Mouse (Mus musculus) right cerebral cortex, postnatal 36 days (tissue): Measurements from ENCODE around the gene Cgnl1.

Experiments
- DNase-seq, 2 experiments: peaks; one replicate each; pipeline ENCODE4 v3.0.0; 2022; ENCODE audit warnings: low spot score in 2 of 2, mixed read lengths in 1 of 2

Cgnl1 gene

GRCm38 (mm10) chr9:71766902-71767301 lies 4.5 kb downstream of the Cgnl1 start:
- no peak for DNase-seq

DNA sequence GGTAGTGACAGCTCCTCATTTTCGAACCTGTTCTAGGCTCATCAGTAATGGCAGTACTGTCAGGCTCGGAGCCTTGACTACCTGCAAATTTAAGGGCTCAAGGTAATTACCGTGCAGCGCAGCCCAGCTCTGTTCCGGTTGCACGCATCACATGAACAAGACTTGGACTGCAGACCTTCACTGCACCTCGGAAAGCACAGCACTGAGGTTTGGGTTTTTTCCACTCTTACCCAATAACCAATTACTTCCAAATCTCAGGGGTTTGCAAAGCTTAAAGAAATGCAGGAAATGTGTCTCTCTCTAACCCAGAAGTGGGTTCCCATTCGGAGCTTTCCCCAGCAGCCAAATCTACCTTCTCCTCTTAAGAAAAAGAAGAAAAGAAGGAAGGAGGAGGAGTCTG lies 5.1 kb downstream of the Cgnl1 start:
- no peak for DNase-seq

DNA sequence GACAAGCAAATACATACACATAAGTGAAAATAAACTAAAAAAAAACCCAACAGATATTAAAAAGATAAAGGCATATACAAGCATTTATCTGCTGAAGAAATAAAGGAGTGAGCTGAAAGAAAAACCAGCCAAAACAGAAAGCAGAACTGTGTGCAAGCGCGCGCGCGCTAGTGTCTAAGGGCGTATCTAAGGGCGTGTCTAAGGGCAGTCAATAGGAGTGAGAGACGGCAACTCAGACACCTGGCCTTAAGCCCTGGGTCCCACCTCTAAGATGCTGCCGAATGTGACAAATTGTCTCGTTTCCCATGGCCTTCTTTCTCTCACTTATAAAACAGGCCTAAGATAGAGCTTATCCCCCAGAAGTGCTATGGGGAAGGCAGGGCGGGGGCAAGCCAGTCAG lies 6.9 kb downstream of the Cgnl1 start:
- no peak for DNase-seq

- DNase-seq: no peak
These were observed 8.1 kb downstream of the Cgnl1 start for GRCm38 (mm10) chr9:71763273-71763672.

GRCm38 (mm10) chr9:71761663-71762062 lies 9.7 kb downstream of the Cgnl1 start:
- DNase-seq: no peak

DNA sequence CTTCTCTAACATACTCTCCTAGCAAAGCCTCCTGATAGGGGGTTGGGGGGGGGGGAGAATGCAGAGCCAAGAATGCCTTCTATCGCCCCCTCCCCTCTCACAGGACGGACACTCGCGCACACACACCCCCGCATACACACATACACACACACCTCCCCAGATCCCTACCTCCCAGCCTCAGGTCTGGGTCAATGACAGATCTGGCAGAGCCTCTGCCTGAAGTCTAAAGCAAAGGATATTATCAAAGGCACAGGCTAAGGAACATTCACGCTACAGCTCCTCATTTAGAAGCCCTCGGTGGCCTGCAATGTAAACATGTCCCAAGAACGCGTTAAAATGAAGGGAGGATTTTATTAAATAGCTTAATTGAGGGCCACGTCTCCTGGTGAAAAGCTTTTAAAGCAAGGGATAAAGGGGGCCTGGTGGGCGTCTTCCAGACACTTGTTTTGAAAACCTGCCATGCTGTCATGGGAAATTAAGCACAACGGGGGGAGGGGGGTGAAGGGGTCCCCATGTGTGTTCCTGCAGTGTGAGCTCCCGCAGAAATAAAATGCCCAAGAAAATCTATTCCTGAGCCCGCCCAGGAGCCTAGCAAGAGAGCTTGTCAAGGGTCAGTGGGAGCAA lies 10.8 kb downstream of the Cgnl1 start:
- DNase-seq: no peak

GRCm38 (mm10) chr9:71759893-71760292 lies 11.5 kb downstream of the Cgnl1 start:
- no peak for DNase-seq

DNA sequence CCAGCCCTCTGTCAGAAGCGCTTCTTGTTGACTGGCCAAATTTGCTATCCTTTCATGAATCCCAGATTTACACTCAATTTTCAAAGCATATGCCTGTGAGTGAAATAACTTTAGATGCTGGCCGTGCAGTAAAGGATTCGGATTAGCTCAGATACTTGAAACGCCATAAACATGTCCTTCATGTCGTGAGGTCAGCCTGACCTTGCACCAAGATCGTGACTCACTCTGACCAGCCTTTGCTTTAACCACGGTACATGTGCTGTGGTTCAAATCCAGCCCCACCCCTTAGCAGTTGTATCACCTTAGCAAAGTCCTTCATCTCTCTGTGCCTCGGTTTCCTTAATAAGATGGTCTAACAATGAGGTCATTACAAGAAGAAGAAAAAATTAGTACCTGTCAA lies 14.0 kb downstream of the Cgnl1 start:
- no peak for DNase-seq

DNA sequence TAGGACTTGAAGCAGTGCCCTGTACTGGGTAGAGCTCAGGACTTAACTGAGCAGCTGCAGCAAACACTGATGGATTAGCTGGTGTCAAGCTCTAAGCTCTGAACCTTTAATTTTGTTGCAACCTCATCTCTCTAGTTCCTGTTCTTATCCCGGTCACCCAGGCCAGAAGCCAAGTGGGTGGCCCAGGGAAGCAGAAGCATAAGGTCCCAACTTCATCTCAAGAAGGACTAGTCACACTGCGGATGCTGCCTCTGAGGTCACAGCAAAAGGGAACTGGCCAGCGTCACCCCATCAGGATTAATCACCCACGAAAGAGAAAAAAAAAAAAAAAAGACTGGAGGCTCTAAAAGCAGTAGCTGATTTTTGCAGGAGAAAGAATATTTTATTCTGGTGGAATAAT lies 14.5 kb downstream of the Cgnl1 start:
- no peak for DNase-seq

- DNase-seq: no peak
These were observed 17.4 kb downstream of the Cgnl1 start for GRCm38 (mm10) chr9:71753981-71754380.

GRCm38 (mm10) chr9:71753529-71753928 lies 17.9 kb downstream of the Cgnl1 start:
- DNase-seq: no peak

- DNase-seq: no peak
These were observed 18.3 kb downstream of the Cgnl1 start for GRCm38 (mm10) chr9:71753117-71753516.

- DNase-seq: no peak
These were observed 21.3 kb downstream of the Cgnl1 start for GRCm38 (mm10) chr9:71750015-71750672.

- no peak for DNase-seq
These were observed 25.0 kb downstream of the Cgnl1 start for GRCm38 (mm10) chr9:71746405-71746804.

GRCm38 (mm10) chr9:71738081-71738930 lies 33.1 kb downstream of the Cgnl1 start:
- DNase-seq: no peak

DNA sequence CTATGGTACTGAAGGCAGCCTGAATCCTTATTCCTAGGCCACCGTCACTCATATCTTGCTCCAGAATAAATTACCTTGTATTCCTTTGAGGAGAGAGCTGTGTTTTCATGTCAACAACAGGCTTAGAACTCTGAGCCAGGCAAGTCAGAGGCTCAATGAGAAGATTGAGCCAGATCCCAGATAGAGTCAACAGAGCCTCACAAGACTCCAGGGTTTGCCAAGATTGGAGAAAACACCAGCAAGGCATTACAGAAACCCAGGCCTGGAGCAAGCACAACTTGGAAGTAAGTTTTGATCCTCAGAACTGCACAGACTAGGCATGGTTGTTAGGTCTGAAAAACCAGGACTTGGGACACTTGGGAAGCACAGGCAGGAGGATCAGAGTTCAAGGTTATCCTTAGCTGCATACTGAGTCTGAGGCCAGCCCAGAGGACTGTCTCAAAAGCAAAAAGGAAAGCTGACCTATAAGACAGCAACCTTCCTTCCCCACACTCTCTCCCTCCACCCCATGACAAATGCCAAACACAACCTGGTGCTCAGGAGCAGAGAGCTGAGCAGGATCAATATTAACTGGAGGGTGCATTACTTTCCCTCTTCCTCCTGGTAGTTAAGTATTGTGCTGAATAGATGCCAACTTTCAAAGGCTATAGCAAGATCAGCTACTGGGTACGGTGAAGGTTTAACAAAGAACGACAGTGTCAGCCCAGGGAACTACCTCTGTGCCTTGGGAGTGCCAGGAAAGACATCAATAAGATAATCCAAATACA lies 34.0 kb downstream of the Cgnl1 start:
- DNase-seq: no peak

DNA sequence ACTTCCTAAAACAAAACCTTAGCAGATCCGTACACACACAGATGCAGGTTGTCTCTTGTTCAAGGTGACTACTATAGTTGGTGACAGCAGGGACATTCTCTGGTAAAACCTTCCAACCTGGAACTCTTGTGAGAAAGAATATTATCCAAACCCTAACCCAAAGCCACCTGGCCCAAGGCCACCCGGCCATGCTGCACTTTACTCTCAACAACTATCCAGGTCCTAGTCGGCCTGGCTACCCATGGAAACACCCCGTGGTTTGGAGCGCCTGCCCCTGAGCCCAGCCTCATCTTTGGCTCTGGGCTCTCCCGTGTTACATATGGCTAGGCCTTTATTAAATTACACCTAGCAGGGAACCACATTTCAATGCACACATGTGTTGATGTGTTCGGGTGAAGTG lies 35.5 kb downstream of the Cgnl1 start:
- no peak for DNase-seq

DNA sequence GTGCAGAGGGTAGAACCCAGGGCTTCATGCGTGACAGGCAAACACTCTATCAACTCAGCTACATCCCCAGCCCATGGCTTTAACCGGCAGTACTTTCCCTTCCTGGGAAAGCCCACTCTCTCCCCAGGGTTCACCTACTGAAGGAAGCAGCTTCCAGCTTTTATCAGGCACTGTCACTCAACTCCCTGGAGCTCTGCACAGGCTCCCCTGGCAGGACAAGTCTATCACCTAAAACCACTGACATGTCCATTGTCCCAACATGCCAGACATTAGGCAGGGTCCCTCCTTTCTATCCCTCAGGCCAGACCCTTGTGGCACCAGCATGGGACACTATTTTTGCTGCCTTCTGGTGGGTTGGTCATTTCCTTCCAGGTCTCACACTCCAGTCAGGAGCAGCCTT lies 37.8 kb downstream of the Cgnl1 start:
- DNase-seq: no peak

- DNase-seq: no peak
These were observed 42.5 kb downstream of the Cgnl1 start for GRCm38 (mm10) chr9:71728822-71729311.

- DNase-seq: no peak
These were observed 44.2 kb downstream of the Cgnl1 start for GRCm38 (mm10) chr9:71727233-71727632.

- no peak for DNase-seq
These were observed 45.3 kb downstream of the Cgnl1 start for GRCm38 (mm10) chr9:71726121-71726520.

GRCm38 (mm10) chr9:71722366-71722765 lies 49.0 kb downstream of the Cgnl1 start:
- DNase-seq: no peak
